Mouse (Mus musculus) frontal cortex, adult (tissue): ENCODE results near the gene Gm4301.
"Not testable (repeated sequence)": the region's sequence is repeated elsewhere in the genome, so short reads cannot be mapped to it uniquely, and the experiment has no call there.

Experiments used
- ATAC-seq: cut with Nextera tagmentation; 2 replicates; pipeline ENCODE4 v1.9.2; 2017; ENCODE audit warnings: mild to moderate bottlenecking, moderate library complexity, mixed read lengths; ENCODE audit not compliant: low TSS enrichment

Gene Gm4301

DNA sequence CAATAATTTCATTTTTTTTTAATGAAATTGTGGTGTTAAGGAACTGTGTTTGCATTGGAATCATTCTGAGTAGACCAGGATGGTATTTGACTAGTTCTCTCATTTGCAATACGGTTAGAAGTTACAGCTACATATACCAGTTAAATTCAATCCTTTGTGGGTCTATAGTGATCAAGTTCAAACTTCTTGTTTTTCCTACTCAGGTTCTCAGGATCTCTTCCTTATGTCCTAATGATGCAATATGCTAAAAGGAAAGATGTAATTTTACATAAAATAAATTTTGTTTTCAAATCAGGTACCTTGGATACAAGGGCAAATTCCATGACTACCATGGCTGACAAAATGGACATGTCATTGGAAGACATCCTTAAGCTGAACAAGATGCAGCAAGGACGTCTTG, at the start of gene Gm4301:
Gm4301 (plus strand) TSS at position 301 of the 400 bp plus-strand sequence.
- ATAC-seq = not testable (repeated sequence)

DNA sequence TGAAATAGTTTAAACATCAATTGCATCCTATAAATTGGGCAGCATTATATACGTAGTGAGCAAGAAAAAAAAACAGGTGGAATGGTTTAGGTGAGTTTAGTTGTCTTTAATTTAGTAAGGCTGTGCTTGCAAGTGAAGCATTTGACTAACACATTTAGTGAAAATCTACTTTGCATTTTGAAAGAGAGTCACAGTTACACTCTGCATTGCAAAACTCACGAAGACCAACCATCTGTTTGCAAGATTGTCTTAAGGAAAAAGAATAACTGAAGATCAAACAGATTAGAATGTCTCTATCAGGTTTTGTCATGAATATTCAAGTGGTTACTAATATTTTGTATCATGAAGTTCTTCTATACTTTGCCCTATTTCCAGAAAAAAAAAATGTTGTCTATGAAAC, 39.4 kb upstream of the Gm4301 start:
- ATAC-seq = peak; percentile 85

DNA sequence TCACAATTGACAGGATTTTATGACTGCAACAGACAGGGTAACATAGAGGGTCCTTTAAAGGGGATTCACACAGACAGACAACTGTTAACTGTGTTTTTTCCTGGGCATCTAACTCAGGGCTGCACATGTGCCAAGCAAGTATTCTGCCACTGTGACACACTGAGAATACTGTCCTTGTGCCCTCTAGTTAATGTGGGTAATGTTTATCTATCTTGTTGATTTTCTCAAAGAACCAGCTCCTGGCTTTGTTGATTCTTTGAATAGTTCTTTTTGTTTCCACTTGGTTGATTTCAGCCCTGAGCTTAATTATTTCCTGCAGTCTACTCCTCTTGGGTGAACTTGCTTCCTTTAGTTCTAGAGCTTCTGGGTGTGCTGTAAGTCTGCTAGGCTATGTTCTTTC, 35.4 kb upstream of the Gm4301 start:
- ATAC-seq = not testable (repeated sequence)

DNA sequence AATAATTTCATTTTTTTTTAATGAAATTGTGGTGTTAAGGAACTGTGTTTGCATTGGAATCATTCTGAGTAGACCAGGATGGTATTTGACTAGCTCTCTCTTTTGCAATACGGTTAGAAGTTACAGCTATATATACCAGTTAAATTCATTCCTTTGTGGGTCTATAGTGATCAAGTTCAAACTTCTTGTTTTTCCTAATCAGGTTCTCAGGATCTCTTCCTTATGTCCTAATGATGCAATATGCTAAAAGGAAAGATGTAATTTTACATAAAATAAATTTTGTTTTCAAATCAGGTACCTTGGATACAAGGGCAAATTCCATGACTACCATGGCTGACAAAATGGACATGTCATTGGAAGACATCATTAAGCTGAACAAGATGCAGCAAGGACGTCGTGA, 5.1 kb downstream of the Gm4301 start, which contains the start of gene Gm4302:
Gm4302 (plus strand) TSS at position 301 of the 400 bp plus-strand sequence.
- not testable (repeated sequence) for ATAC-seq

DNA sequence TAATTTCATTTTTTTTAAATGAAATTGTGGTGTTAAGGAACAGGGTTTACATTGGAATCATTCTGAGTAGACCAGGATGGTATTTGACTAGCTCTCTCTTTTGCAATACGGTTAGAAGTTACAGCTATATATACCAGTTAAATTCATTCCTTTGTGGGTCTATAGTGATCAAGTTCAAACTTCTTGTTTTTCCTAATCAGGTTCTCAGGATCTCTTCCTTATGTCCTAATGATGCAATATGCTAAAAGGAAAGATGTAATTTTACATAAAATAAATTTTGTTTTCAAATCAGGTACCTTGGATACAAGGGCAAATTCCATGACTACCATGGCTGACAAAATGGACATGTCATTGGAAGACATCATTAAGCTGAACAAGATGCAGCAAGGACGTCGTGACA, 10.2 kb downstream of the Gm4301 start, which contains the start of gene Gm4303:
Gm4303 (plus strand) TSS at position 301 of the 400 bp plus-strand sequence.
- not testable (repeated sequence) for ATAC-seq

DNA sequence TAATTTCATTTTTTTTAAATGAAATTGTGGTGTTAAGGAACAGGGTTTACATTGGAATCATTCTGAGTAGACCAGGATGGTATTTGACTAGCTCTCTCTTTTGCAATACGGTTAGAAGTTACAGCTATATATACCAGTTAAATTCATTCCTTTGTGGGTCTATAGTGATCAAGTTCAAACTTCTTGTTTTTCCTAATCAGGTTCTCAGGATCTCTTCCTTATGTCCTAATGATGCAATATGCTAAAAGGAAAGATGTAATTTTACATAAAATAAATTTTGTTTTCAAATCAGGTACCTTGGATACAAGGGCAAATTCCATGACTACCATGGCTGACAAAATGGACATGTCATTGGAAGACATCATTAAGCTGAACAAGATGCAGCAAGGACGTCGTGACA, 15.3 kb downstream of the Gm4301 start, which contains the start of gene Gm4305:
Gm4305 (plus strand) TSS at position 301 of the 400 bp plus-strand sequence.
- ATAC-seq = not testable (repeated sequence)

DNA sequence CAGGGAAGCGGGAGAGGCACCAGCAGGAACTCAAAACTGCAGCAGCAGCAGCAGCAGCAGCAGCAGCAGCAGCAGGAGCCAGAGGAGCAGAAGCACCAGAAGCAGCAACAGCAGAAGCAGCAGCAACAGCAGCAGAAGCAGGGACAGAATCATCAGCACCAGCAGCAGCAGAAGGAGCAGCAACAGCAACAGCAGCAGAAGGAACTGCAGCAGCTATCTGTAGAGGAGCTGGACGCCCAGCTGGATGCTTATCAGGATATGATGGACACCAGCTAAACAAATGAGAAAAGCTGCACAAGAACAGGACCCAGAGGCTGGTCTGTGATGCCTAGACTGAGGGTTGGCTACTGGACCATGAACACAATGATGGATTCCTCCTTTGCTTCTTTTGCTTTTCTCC, 21.4 kb downstream of the Gm4301 start:
- not testable (repeated sequence) for ATAC-seq

DNA sequence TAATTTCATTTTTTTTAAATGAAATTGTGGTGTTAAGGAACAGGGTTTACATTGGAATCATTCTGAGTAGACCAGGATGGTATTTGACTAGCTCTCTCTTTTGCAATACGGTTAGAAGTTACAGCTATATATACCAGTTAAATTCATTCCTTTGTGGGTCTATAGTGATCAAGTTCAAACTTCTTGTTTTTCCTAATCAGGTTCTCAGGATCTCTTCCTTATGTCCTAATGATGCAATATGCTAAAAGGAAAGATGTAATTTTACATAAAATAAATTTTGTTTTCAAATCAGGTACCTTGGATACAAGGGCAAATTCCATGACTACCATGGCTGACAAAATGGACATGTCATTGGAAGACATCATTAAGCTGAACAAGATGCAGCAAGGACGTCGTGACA, 25.6 kb downstream of the Gm4301 start, which contains the start of gene Gm4307:
Gm4307 (plus strand) TSS at position 301 of the 400 bp plus-strand sequence.
- not testable (repeated sequence) for ATAC-seq

DNA sequence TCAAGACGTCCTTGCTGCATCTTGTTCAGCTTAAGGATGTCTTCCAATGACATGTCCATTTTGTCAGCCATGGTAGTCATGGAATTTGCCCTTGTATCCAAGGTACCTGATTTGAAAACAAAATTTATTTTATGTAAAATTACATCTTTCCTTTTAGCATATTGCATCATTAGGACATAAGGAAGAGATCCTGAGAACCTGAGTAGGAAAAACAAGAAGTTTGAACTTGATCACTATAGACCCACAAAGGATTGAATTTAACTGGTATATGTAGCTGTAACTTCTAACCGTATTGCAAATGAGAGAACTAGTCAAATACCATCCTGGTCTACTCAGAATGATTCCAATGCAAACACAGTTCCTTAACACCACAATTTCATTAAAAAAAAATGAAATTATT, 47.0 kb downstream of the Gm4301 start, which contains the start of gene Gm4312:
Gm4312 (minus strand) TSS at position 101 of the 400 bp plus-strand sequence.
- not testable (repeated sequence) for ATAC-seq
